Mouse (Mus musculus) embryonic facial prominence, embryonic 15.5 days (tissue): Measurements from ENCODE around the gene Zmynd8. TPM values are rescaled to one million over a fixed set of nuclear protein-coding genes. Genes with fewer than 3 reads are reported as not detected.
A peak's percentile ranks its signal among the peaks of the same experiment; 100 is the strongest.

Source experiments
- ATAC-seq: fragments of 200-750 bp; cut with Nextera tagmentation; 2 replicates; pipeline ENCODE4 v1.8.0; 2017; ENCODE audit warnings: low read depth, moderate TSS enrichment; ENCODE audit not compliant: insufficient number of reproducible peaks, low FRiP score, low TSS enrichment
- H3K27ac ChIP-seq: fragments of 300-500 bp; sonication (generic); replicated peaks from 2 replicates; pipeline ENCODE4 v1.5.1; 2015; ENCODE audit warnings: mild to moderate bottlenecking, inconsistent platforms
- H3K27me3 ChIP-seq: fragments of 300-500 bp; sonication (generic); 2 replicates; pipeline ENCODE4 v1.6.1; 2015; ENCODE audit warnings: inconsistent platforms
- H3K36me3 ChIP-seq: fragments of 300-500 bp; sonication (generic); 2 replicates; pipeline ENCODE4 v1.6.1; 2015; ENCODE audit warnings: mild to moderate bottlenecking, inconsistent platforms
- H3K4me1 ChIP-seq: fragments of 300-500 bp; sonication (generic); 2 replicates; pipeline ENCODE4 v1.6.1; 2015; ENCODE audit warnings: inconsistent platforms
- H3K4me2 ChIP-seq: fragments of 300-500 bp; sonication (generic); replicated peaks from 2 replicates; pipeline ENCODE4 v1.6.1; 2015; ENCODE audit warnings: mild to moderate bottlenecking, inconsistent platforms
- H3K4me3 ChIP-seq: fragments of 300-500 bp; sonication (generic); replicated peaks from 2 replicates; pipeline ENCODE4 v1.5.1; 2015; ENCODE audit warnings: mild to moderate bottlenecking, inconsistent platforms
- H3K9ac ChIP-seq: fragments of 300-500 bp; sonication (generic); 2 replicates; pipeline ENCODE4 v1.6.1; 2015; ENCODE audit warnings: inconsistent platforms
- H3K9me3 ChIP-seq: fragments of 300-500 bp; sonication (generic); replicated peaks from 2 replicates; pipeline ENCODE4 v1.6.1; 2016; ENCODE audit warnings: inconsistent platforms
- WGBS: fragments of 180-500 bp; shearing (Covaris S2); methylation state at CpG from one replicate; pipeline ENCODE4 v1.1.7; 2015; 5-methylcytosine and 5-hydroxymethylcytosine counted together
- polyA plus RNA-seq: library from polyadenylated mRNA; unstranded; fragments of >200 nt; fragmentation: Nextera tagmentation; extraction: Ambion mirVana; gene quantifications from 2 replicates; pipeline ENCODE4 v1.2.1, GENCODE M21; 2015

Gene Zmynd8
- polyA plus RNA-seq, 1 experiment from 2014 or later = 50.9 TPM

DNA sequence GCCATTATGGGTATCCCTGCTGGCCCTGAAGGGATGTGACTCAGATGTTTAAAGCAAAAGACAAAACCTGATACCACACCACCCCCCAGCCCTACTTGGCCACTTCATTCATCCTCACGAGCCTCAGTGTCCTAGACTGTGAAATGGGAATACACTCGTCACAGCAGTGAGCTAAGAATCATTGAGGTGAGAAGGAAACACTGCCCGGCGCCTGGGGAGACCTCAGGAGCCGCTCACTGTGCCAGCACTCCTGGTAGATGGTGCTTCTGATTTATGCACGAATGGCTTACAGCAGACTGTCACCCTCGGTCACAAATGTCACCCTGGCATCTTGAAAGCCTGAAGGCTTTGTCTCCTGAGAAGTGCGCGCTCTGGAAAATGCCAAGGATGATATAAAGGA, 31.3 kb downstream of the Zmynd8 start:
- 81% methylated on average over 9 of the region's 9 CpGs for WGBS
- Histone ChIP-seq H3K36me3 (peaks cover 14% of the 10 kb centered on the region; the same call in 1 of the 2 replicates), H3K4me1 (peaks cover 54% of the 10 kb centered on the region), H3K27me3 (no peaks in the 10 kb centered on the region), H3K27ac (peak overlapping the region; percentile 82), H3K4me3 (no peak overlapping the region), H3K9ac (no peak overlapping the region), H3K9me3 (no peaks in the 10 kb centered on the region), H3K4me2 (no peak overlapping the region)
- ATAC-seq = no peak

DNA sequence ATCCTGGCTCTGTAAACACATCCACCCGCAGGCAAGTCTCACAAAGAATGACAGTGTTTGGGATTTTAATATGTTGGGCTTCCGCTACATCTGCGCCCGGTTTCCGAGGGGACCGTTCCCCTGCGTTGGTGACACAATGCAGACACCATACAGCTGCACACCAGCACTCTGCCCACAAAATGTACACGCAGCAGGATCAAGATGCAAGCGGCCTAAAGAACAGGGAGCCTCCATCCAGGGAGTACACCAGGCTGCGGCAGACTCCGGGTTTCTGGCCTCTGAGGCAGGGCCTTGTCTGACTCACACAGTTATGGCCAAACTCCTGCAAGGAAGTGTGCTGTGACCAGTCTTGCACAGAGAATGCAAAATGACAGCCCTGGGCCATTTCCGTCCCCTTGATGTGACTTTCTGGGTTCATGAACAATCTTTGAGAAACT, 31.8 kb downstream of the Zmynd8 start:
- peaks cover 58% of the 10 kb centered on the region for H3K4me1 ChIP-seq
- peak overlapping the region; percentile 82 for H3K27ac ChIP-seq
- 0 out of 2 replicates have a peak, but pooled peaks have one; percentile 40 for ATAC-seq
- no peaks in the 10 kb centered on the region for H3K27me3 ChIP-seq
- H3K9me3 ChIP-seq = no peaks in the 10 kb centered on the region
- no peak overlapping the region for H3K9ac ChIP-seq
- H3K4me2 ChIP-seq = no peak overlapping the region
- H3K36me3 ChIP-seq = peaks cover 12% of the 10 kb centered on the region; the same call in 1 of the 2 replicates
- H3K4me3 ChIP-seq = no peak overlapping the region
- 33% methylated on average over 12 of the region's 12 CpGs for WGBS

DNA sequence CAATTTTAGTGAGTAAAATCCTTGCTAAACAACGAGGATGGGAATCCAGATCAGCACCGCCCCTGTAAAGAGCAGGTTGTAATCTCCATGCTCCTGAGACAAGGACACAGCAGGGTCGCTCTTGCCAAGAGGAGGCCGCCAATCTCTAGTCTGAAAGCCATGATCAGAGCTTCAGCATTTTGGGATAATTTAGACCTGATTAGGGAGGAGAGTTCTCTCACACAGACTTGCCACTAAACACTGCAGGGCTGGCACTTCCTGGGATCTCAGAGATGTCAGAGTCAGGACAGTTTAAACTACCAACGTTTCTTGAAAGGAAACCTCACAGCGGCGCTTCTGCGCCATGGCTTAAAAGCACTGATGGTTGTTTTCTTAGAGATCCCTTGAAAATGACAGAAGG, 32.4 kb downstream of the Zmynd8 start:
- no peak for ATAC-seq
- H3K4me3 ChIP-seq = no peak overlapping the region
- H3K4me2 ChIP-seq = no peak overlapping the region
- H3K27ac ChIP-seq = peak overlapping the region; percentile 82
- peaks cover 63% of the 10 kb centered on the region for H3K4me1 ChIP-seq
- H3K27me3 ChIP-seq = no peaks in the 10 kb centered on the region
- 46% methylated on average over 8 of the region's 8 CpGs for WGBS
- H3K9ac ChIP-seq = no peak overlapping the region
- peaks cover 8% of the 10 kb centered on the region; the same call in 1 of the 2 replicates for H3K36me3 ChIP-seq
- H3K9me3 ChIP-seq = no peaks in the 10 kb centered on the region

GRCm38 (mm10) chr2:165864769-165865168, 34.0 kb downstream of the Zmynd8 start:
- no peaks in the 10 kb centered on the region for H3K36me3 ChIP-seq
- peaks cover 76% of the 10 kb centered on the region for H3K4me1 ChIP-seq
- 68% methylated on average over 3 of the region's 3 CpGs for WGBS

DNA sequence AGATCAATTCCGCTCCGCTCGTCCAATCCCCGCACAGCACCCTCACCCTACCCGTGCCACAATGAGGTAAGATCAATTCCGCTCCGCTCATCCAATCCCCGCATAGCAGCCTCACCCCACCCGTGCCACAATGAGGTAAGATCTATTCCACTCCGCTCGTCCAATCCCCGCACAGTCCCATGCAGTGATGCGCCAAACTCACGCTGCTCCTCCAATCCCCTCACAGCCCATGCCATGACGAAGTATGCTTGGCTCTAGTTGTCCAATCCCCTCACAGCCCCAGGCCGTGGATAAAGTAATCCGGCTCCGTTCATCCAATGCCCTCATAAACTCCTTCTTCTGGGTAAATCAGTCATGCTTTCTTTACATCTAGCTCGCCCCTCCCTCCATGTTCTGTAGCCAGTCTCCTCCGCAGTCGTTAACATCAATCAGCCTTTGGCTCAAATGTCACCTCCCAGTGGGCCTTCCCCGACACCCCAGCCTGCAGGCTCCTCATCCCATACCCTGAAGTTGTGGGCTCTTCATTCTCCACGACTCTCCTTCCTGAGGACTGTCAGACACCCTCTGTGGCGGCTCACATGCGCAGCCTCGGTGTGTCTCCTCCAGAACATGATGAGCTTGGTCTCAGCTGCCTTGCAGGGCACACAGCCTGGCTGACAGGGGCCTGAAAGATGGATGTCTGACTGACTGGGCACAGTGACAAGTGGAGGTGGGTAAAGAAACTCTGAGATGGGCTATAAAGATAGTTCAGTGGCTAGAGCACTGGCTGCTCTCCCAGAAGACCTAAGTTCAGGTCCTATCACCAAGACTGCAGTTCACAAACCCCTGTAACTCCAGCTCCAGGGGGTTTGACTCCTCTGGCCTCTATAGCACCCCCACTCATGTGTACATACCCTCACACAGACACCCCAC, 36.9 kb downstream of the Zmynd8 start:
- H3K36me3 ChIP-seq = no peaks in the 10 kb centered on the region
- WGBS = 66% methylated on average over 26 of the region's 26 CpGs
- H3K4me1 ChIP-seq = peaks cover 79% of the 10 kb centered on the region
- no peaks in the 10 kb centered on the region for H3K9me3 ChIP-seq
- no peak overlapping the region for H3K4me3 ChIP-seq
- H3K27ac ChIP-seq = peak overlapping the region; percentile 1; the same call in 1 of the 2 replicates
- ATAC-seq = no peak
- no peak overlapping the region for H3K4me2 ChIP-seq
- no peak overlapping the region for H3K9ac ChIP-seq
- no peaks in the 10 kb centered on the region for H3K27me3 ChIP-seq

More at GRCm38 (mm10) chr2:165864769-165865168, 34.0 kb downstream of the Zmynd8 start:
- Histone ChIP-seq H3K27ac (0 out of 2 replicates have a peak overlapping the region, but pooled peaks have one; percentile 1), H3K27me3 (no peaks in the 10 kb centered on the region), H3K4me3 (no peak overlapping the region), H3K9ac (no peak overlapping the region), H3K9me3 (no peaks in the 10 kb centered on the region), H3K4me2 (no peak overlapping the region)
- ATAC-seq = no peak

DNA sequence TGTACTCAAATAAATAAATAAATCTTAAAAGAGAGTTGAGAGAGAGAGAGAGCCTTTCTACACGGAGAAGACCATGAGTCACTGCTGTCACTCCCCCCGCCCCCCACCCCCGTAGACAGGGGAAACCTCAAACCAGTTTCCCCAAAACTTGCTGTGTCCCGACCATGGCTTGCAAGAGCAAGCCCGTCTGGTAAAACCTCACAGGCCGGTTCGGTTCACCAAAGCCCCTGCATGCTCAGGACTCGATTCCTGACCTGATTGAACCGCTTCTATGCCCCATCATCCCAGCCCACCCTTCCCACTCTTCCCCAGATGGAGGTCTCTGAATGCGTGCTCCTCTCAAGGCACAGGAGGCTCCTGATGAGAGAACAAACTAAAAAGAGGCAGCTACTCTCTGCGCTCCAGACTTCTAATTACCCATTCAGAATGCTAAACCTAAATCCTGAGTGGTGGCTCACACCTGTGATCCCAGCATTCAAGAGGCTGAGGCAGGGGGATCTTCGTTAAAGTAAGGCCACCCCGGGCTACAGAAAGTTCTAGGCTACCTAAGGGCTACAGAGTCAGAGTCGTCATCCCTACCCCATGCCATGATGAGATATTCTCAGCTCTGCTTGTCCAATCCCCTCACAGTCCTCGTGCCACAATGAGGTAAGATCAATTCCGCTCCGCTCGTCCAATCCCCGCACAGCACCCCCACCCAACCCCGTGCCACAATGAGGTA, 37.7 kb downstream of the Zmynd8 start:
- Histone ChIP-seq H3K27me3 (no peaks in the 10 kb centered on the region), H3K4me3 (no peak overlapping the region), H3K27ac (peak overlapping the region; percentile 25), H3K4me2 (no peak overlapping the region), H3K36me3 (no peaks in the 10 kb centered on the region), H3K4me1 (peaks cover 79% of the 10 kb centered on the region), H3K9ac (no peak overlapping the region), H3K9me3 (no peaks in the 10 kb centered on the region)
- no peak for ATAC-seq
- 89% methylated on average over 20 of the region's 20 CpGs for WGBS

DNA sequence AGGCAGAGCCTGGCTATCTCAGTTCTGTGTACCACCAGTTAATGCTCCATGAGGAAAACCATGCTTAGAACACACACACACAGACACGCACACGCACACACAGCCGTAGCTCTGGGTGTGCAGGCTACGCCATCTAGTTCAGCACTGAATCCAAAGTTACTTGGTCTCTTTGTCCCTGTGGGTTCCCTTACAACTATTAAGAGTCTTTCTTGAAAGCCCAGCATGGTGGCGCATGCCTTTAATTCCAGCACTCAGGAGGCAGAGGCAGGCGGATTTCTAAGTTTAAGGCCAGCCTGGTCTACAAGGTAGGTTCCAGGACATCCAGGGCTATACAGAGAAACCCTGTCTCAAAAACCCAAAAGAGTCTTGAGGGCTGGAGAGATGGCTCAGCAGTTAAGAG, 38.4 kb downstream of the Zmynd8 start:
- Histone ChIP-seq H3K9me3 (no peaks in the 10 kb centered on the region), H3K36me3 (no peaks in the 10 kb centered on the region), H3K27ac (peak overlapping the region; percentile 95), H3K4me3 (no peak overlapping the region), H3K4me2 (no peak overlapping the region), H3K27me3 (no peaks in the 10 kb centered on the region), H3K4me1 (peaks cover 82% of the 10 kb centered on the region), H3K9ac (no peak overlapping the region)
- WGBS = 96% methylated on average over 6 of the region's 6 CpGs
- no peak for ATAC-seq

DNA sequence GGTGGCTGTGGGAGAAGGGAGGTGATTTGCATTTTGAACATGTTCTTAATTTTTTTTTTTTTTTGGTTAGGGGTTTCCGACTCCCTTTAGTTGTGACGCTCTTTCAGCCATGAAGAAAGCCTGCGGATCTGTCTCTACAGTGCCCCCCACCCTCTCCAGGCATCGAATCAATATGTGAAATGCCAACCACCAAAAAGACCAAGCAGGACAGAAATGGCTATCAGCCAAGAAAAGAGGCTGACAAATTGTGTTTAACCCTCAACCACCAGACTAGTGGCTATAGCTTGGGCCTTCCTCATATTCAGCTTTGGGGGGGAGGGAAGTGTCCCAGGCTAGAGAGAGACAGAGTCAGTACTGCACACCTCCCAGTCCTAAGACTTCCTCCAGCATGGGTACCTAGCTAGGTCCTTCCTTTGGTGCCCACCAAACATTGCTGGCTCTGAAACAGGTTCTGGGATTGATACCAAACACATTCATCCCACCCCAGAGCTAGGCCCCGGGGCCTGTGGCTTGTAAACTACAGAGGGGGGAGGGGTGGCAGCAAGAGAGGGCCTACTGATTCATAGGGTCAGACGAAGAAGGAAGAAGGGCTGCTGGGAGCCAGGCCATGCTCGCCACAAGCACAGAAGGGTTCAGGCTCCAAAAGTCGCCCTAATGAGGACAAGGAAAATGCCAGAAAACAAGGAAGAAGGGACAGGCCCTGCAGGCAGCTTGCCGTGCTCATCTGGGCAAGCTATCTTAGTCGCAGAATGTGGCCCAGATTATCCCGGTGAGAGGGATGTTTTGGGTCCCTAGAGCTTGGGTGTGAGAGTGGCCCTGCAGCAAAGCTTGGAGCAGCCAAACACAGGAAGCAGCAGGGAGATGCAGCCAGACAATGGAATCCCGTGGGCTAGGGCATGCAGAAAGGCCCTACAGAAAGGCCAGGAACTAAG, 40.1 kb downstream of the Zmynd8 start:
- Histone ChIP-seq H3K27me3 (no peaks in the 10 kb centered on the region), H3K4me2 (peak overlapping the region; percentile 20), H3K4me1 (peaks cover 83% of the 10 kb centered on the region), H3K4me3 (no peak overlapping the region), H3K36me3 (no peaks in the 10 kb centered on the region), H3K9me3 (no peaks in the 10 kb centered on the region), H3K27ac (peak overlapping the region; percentile 95), H3K9ac (peak overlapping the region; percentile 26)
- WGBS = 20% methylated on average over 12 of the region's 12 CpGs
- no peak for ATAC-seq

- peak overlapping the region; percentile 20 for H3K4me2 ChIP-seq
- no peaks in the 10 kb centered on the region for H3K9me3 ChIP-seq
- peaks cover 83% of the 10 kb centered on the region for H3K4me1 ChIP-seq
- H3K36me3 ChIP-seq = no peaks in the 10 kb centered on the region
- 7% methylated on average over 22 of the region's 22 CpGs for WGBS
- H3K27ac ChIP-seq = peak overlapping the region; percentile 95
- no peak for ATAC-seq
- 0 out of 2 replicates have a peak overlapping the region, but pooled peaks have one; percentile 0 for H3K4me3 ChIP-seq
- no peak overlapping the region; the same call in none of the 2 replicates for H3K9ac ChIP-seq
- no peaks in the 10 kb centered on the region for H3K27me3 ChIP-seq
These were observed 40.9 kb downstream of the Zmynd8 start for GRCm38 (mm10) chr2:165857841-165858426.

DNA sequence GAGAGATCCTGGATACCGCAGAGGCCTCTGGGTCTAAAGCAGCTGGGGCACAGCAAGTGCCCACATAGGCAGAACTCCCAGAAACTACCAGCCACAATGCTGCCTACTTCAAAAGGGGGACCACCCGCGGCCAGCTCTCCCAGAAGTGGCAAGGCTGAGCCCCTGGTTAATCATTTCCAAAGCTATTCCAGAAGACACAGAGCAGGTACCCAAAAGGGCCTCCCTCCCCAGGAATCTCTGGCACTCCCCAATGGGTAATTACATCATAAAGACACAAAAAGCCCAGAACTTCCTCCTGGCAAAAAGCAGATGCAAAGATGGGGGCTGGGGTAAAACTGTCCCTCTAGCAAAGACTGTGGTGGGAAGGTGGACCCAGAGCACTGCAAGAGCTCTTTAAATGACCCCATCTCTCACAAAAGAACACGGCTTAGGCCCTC, 41.4 kb downstream of the Zmynd8 start:
- H3K4me3 ChIP-seq = 0 out of 2 replicates have a peak overlapping the region, but pooled peaks have one; percentile 0
- 10% methylated on average over 4 of the region's 4 CpGs for WGBS

More for the DNA sequence above, 41.4 kb downstream of the Zmynd8 start:
- Histone ChIP-seq H3K9me3 (no peaks in the 10 kb centered on the region), H3K4me1 (peaks cover 87% of the 10 kb centered on the region), H3K36me3 (no peaks in the 10 kb centered on the region), H3K4me2 (peak overlapping the region; percentile 20; the same call in 1 of the 2 replicates), H3K9ac (no peak overlapping the region; the same call in 1 of the 2 replicates), H3K27me3 (no peaks in the 10 kb centered on the region), H3K27ac (peak overlapping the region; percentile 95)
- ATAC-seq = 0 out of 2 replicates have a peak, but pooled peaks have one; percentile 8
